Mouse (Mus musculus): ENCODE results near the gene Rbm4.

Rbm4 gene

GRCm38 (mm10) chr19:4741482-4741881 is 52.2 kb downstream of the Rbm4 start:
- no peak for DNase-seq (ENCODE audit: low read depth, low spot score)

GRCm38 (mm10) chr19:4739762-4740161 is 53.9 kb downstream of the Rbm4 start:
- DNase-seq (ENCODE audit: low read depth, low spot score) = no peak

- no peak for DNase-seq (ENCODE audit: low read depth, low spot score)
Observed at GRCm38 (mm10) chr19:4739053-4739452, 54.6 kb downstream of the Rbm4 start.

- no peak for DNase-seq (ENCODE audit: low read depth, low spot score)
Observed at GRCm38 (mm10) chr19:4737866-4738265, 55.8 kb downstream of the Rbm4 start.
